Mouse (Mus musculus) adrenal gland, adult 18-20 months (tissue): Measurements from ENCODE around the gene Olfr1095. TPM values are rescaled to one million over a fixed set of nuclear protein-coding genes. Genes with fewer than 3 reads are reported as not detected.

ENCODE experiments used
- DNase-seq, 2 experiments: peaks; one replicate each; pipeline ENCODE4 v3.0.0; 2021 to 2022; ENCODE audit warnings: low spot score in 2 of 2
- long read RNA-seq, 2 experiments: library from polyadenylated mRNA; stranded (forward); transcript quantifications; one replicate each; pipeline ENCODE4 v2.0.0; 2021
- total RNA-seq, 2 experiments: library from RNA; stranded (reverse); gene quantifications; 1 replicate in 1 of 2; 2 replicates in 1 of 2; pipeline ENCODE4 v1.2.3; 2021

The Olfr1095 gene
- not detected for total RNA-seq
- long read RNA-seq, experiment 1, result 0 reads
- long read RNA-seq, experiment 2, result 0 reads

GRCm38 (mm10) chr2:86851596-86851995, at the start of gene Olfr1095:
Gene Olfr1095, minus strand, starts transcription at chr2:86851696.
- DNase-seq, result no peak

- DNase-seq, result no peak
These were observed 40.6 kb upstream of the Olfr1095 start, which contains the start of gene Olfr1097 for GRCm38 (mm10) chr2:86892116-86892515. Gene Olfr1097, minus strand, starts transcription at chr2:86892216.

GRCm38 (mm10) chr2:86874702-86875101, 23.2 kb upstream of the Olfr1095 start, which contains the start of gene Gm13723:
Gene Gm13723, minus strand, starts transcription at chr2:86874802.
- no peak for DNase-seq

- DNase-seq, result no peak
These were observed 27.1 kb downstream of the Olfr1095 start, which contains the start of gene Olfr1094 for GRCm38 (mm10) chr2:86824363-86824762. Gene Olfr1094, plus strand, starts transcription at chr2:86824663.

GRCm38 (mm10) chr2:86809918-86810317, 41.6 kb downstream of the Olfr1095 start, which contains the start of gene Olfr141:
Gene Olfr141, minus strand, starts transcription at chr2:86810018.
- DNase-seq, result no peak

Other genes with a start within 250 kb of the Olfr1095 start
- gene Olfr1084, start 212.0 kb downstream of the Olfr1095 start, total RNA-seq, result not detected
- gene Olfr1085, start 189.7 kb downstream of the Olfr1095 start, total RNA-seq, result not detected
- gene Olfr1086, start 171.6 kb downstream of the Olfr1095 start, total RNA-seq, result not detected
- not detected for gene Olfr1087, start 153.3 kb downstream of the Olfr1095 start, total RNA-seq
- not detected for gene Olfr1089, start 118.0 kb downstream of the Olfr1095 start, total RNA-seq
- not detected for gene Olfr1090, start 92.7 kb downstream of the Olfr1095 start, total RNA-seq
- gene Olfr1093, start 69.2 kb downstream of the Olfr1095 start, total RNA-seq, result not detected
- gene Olfr141, start 41.7 kb downstream of the Olfr1095 start, total RNA-seq, result not detected
- gene Olfr1094, start 27.0 kb downstream of the Olfr1095 start, total RNA-seq, result not detected
- not detected for gene Gm13723, start 23.1 kb upstream of the Olfr1095 start, total RNA-seq
- gene Olfr1097, start 40.5 kb upstream of the Olfr1095 start, total RNA-seq, result not detected
- gene Olfr1098, start 72.8 kb upstream of the Olfr1095 start, total RNA-seq, result not detected
- not detected for gene Olfr1099, start 109.0 kb upstream of the Olfr1095 start, total RNA-seq
- not detected for gene Olfr1100, start 128.3 kb upstream of the Olfr1095 start, total RNA-seq
- not detected for gene Olfr1101, start 139.5 kb upstream of the Olfr1095 start, total RNA-seq
- gene Olfr1102, start 146.7 kb upstream of the Olfr1095 start, total RNA-seq, result not detected
- gene Olfr1104, start 175.4 kb upstream of the Olfr1095 start, total RNA-seq, result not detected
- not detected for gene Olfr1105, start 184.8 kb upstream of the Olfr1095 start, total RNA-seq
- gene Olfr1106, start 200.6 kb upstream of the Olfr1095 start, total RNA-seq, result not detected
- gene Olfr1107, start 224.1 kb upstream of the Olfr1095 start, total RNA-seq, result not detected
- not detected for gene Olfr1109, start 244.3 kb upstream of the Olfr1095 start, total RNA-seq